Mouse (Mus musculus) liver, embryonic 12.5 days (tissue): Measurements from ENCODE around the gene 4833420G17Rik. TPM values are rescaled to one million over a fixed set of nuclear protein-coding genes. Genes with fewer than 3 reads are reported as not detected.
"Not testable (repeated sequence)": the region's sequence is repeated elsewhere in the genome, so short reads cannot be mapped to it uniquely, and the experiment has no call there.

Experiments used
- ATAC-seq: fragments of 200-750 bp; cut with Nextera tagmentation; 2 replicates; pipeline ENCODE4 v1.8.0; 2017; ENCODE audit warnings: moderate number of reproducible peaks, mild to moderate bottlenecking, moderate library complexity
- H3K27ac ChIP-seq: fragments of 300-500 bp; sonication (generic); 2 replicates; pipeline ENCODE4 v1.5.1; 2016; ENCODE audit warnings: mild to moderate bottlenecking
- H3K27me3 ChIP-seq: fragments of 300-500 bp; sonication (generic); replicated peaks from 2 replicates; pipeline ENCODE4 v1.6.1; 2016; ENCODE audit warnings: mild to moderate bottlenecking, moderate library complexity
- H3K36me3 ChIP-seq: fragments of 300-500 bp; sonication (generic); 2 replicates; pipeline ENCODE4 v1.6.1; 2016; ENCODE audit warnings: mild to moderate bottlenecking, moderate library complexity
- H3K4me1 ChIP-seq: fragments of 300-500 bp; sonication (generic); 2 replicates; pipeline ENCODE4 v1.6.1; 2016
- H3K4me2 ChIP-seq: fragments of 300-500 bp; sonication (generic); 2 replicates; pipeline ENCODE4 v1.6.1; 2016; ENCODE audit warnings: mild to moderate bottlenecking, moderate library complexity
- H3K4me3 ChIP-seq: fragments of 300-500 bp; sonication (generic); 2 replicates; pipeline ENCODE4 v1.5.1; 2016; ENCODE audit warnings: mild to moderate bottlenecking, moderate library complexity
- H3K9ac ChIP-seq: fragments of 300-500 bp; sonication (generic); 2 replicates; pipeline ENCODE4 v1.6.1; 2016; ENCODE audit warnings: mild to moderate bottlenecking, moderate library complexity
- H3K9me3 ChIP-seq: fragments of 300-500 bp; sonication (generic); replicated peaks from 2 replicates; pipeline ENCODE4 v1.6.1; 2016; ENCODE audit warnings: mild to moderate bottlenecking, moderate library complexity
- WGBS: fragments of 180-500 bp; shearing (Covaris S2); methylation state at CpG from one replicate; pipeline ENCODE4 v1.1.7; 2016; ENCODE audit not compliant: insufficient replicate concordance; 5-methylcytosine and 5-hydroxymethylcytosine counted together
- polyA plus RNA-seq: library from polyadenylated mRNA; unstranded; fragments of >200 nt; fragmentation: Nextera tagmentation; extraction: Ambion mirVana; gene quantifications from 2 replicates; pipeline ENCODE4 v1.2.1, GENCODE M21; 2016

4833420G17Rik gene
- polyA plus RNA-seq, 1 experiment from 2014 or later: 29.7 TPM

DNA sequence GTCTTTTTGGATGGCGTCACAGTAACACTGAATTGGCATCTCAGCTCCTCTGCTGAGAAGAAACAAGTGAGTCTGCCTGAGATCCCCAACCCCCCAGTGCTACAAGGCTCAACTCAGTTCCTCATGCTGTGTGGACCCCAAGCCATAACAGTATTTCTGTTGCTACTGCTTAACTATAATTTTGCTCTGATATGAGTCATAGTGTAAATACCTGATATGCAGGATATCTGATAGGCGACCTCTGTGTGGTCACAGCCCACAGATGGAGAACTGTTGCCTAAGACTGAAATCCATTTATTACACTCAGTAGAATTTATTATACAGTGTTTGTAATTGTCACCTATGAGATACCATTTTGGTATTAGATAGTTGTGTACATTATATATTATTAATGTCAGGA, 15.2 kb downstream of the 4833420G17Rik start:
- Histone ChIP-seq H3K36me3 (peaks cover 77% of the 10 kb centered on the region), H3K4me1 (no peaks in the 10 kb centered on the region), H3K27ac (no peak overlapping the region), H3K4me3 (no peak overlapping the region), H3K9me3 (no peaks in the 10 kb centered on the region), H3K4me2 (no peak overlapping the region), H3K27me3 (no peaks in the 10 kb centered on the region), H3K9ac (no peak overlapping the region)
- ATAC-seq: no peak
- 87% methylated on average over 2 of the region's 2 CpGs for WGBS

DNA sequence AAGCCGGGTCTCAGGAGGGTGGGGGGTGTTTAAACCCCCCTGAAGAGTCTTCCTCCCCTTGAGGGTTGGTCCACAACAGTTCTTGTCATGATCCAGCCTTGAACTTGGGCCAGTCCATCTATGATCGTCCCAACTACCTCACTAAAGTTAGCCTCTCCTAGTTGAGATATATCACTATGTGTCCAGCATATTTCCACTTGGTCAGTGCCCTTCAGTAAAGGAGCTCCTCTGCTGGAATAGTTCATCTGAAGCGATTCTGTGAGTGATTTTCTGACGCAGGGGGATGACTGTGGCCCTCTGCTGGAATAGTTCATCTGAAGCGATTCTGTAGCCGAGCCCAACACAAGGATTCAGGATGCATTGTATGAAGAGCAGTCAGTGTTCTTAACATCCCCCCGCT, 24.8 kb downstream of the 4833420G17Rik start:
- no peak overlapping the region for H3K4me3 ChIP-seq
- H3K9ac ChIP-seq: no peak overlapping the region
- no peaks in the 10 kb centered on the region for H3K27me3 ChIP-seq
- H3K4me2 ChIP-seq: no peak overlapping the region; the same call in 1 of the 2 replicates
- H3K36me3 ChIP-seq: peaks cover 31% of the 10 kb centered on the region
- H3K9me3 ChIP-seq: peaks cover 18% of the 10 kb centered on the region
- 62% methylated on average over 7 of the region's 7 CpGs for WGBS
- no peak overlapping the region for H3K27ac ChIP-seq
- no peak for ATAC-seq
- H3K4me1 ChIP-seq: no peaks in the 10 kb centered on the region

DNA sequence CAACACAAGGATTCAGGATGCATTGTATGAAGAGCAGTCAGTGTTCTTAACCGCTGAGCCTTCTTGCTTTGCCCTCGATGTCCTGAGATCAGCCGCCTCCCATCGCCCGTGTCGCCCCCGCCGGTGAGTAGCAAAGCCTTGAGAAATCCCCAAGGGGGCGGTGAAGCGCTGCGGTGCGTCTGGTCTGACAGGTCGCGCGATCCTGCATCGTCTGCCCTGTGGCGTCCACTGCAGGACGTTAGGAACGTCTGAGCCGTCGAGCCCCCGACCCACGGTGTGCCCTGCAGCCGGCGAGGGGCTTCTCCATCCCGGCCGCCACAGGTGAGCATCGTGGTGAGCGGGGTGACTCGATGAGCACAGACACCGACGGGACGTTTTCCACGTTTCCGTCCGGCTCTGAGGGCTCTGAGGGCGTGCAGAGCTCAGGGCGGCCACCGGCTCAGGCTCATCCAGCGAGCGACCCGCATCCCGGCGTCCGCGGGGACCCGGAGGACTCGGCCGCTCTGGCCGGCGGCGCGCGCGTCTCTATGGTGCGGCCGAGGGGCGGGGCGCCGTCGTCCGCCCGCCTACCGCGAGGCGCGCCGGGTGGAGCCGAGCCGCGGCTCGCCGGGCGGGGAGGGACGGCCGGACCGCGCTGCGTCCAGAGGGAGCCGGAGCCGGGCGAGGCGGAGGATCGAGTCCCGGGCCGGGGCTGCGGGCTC, 25.5 kb downstream of the 4833420G17Rik start, which contains the start of the genes Tmem267 and 3110070M22Rik:
TSS of gene Tmem267 (plus strand) at position 160 of the 701 bp plus-strand sequence.
TSS of gene 3110070M22Rik (minus strand) at position 504 of the 701 bp plus-strand sequence.
- H3K9ac ChIP-seq: peak within 1 kb of the TSS; percentile 53
- H3K36me3 ChIP-seq: peaks cover 26% of the 10 kb centered on the region
- peaks cover 19% of the 10 kb centered on the region for H3K9me3 ChIP-seq
- H3K4me2 ChIP-seq: no peak within 1 kb of the TSS; the same call in 1 of the 2 replicates
- ATAC-seq: no peak
- WGBS: 72% methylated on average over 87 of the region's 87 CpGs
- no peaks in the 10 kb centered on the region for H3K4me1 ChIP-seq
- no peaks in the 10 kb centered on the region for H3K27me3 ChIP-seq
- no peak within 1 kb of the TSS for H3K4me3 ChIP-seq
- H3K27ac ChIP-seq: no peak within 1 kb of the TSS

GRCm38 (mm10) chr13:119492083-119492482, 29.5 kb downstream of the 4833420G17Rik start:
- not testable (repeated sequence) for ATAC-seq, H3K27ac ChIP-seq, H3K4me1 ChIP-seq, H3K9ac ChIP-seq, H3K4me3 ChIP-seq, H3K27me3 ChIP-seq, H3K36me3 ChIP-seq, H3K4me2 ChIP-seq
- H3K9me3 ChIP-seq: peaks cover 24% of the 10 kb centered on the region
- WGBS: 82% methylated on average over 10 of the region's 10 CpGs

DNA sequence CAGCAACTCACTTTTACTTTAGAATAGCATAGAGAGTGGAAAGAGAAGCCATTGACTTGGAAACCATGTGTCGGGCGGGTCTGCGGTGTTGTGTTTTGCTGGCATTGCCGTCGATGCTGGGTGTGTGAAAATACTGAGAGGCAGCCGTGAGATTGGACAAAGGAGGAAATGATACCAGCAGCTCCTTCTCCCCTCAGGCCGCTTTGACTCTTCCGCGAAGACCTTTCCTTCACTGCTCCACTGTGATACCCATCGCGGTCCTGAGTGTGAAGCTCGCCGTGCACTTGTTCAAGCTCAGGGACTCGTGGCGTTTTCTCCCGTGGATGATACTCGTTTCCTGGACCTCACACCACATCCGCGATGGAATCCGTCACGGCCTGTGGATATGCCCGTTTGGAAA, 32.4 kb downstream of the 4833420G17Rik start:
- not testable (repeated sequence) for H3K4me2 ChIP-seq, H3K4me1 ChIP-seq, H3K9ac ChIP-seq, H3K27ac ChIP-seq, H3K36me3 ChIP-seq, H3K27me3 ChIP-seq, H3K4me3 ChIP-seq
- peaks cover 22% of the 10 kb centered on the region for H3K9me3 ChIP-seq
- ATAC-seq: peak; percentile 23; the same call in 1 of the 2 replicates
- 84% methylated on average over 13 of the region's 22 CpGs for WGBS

Other genes with a start within 250 kb of the 4833420G17Rik start
- gene Paip1, start 34.2 kb upstream of the 4833420G17Rik start, polyA plus RNA-seq: 29.6 and 30.5 TPM in 2 replicates
- 0.37 and 0.45 TPM in 2 replicates for gene Tmem267, start 25.3 kb downstream of the 4833420G17Rik start, polyA plus RNA-seq
- gene 3110070M22Rik, start 25.6 kb downstream of the 4833420G17Rik start, polyA plus RNA-seq: 0.21 and 0.33 TPM in 2 replicates
- gene Ccl28, start 161.1 kb downstream of the 4833420G17Rik start, polyA plus RNA-seq: not detected in 2 replicates
- 105 and 111 TPM in 2 replicates for gene Hmgcs1, start 227.6 kb downstream of the 4833420G17Rik start, polyA plus RNA-seq